Mouse (Mus musculus) embryonic fibroblast, embryonic 13.5 days (primary cell): Measurements from ENCODE around the gene Vmn1r204.
"Not testable (repeated sequence)": the region's sequence is repeated elsewhere in the genome, so short reads cannot be mapped to it uniquely, and the experiment has no call there.

Experiments
- CTCF ChIP-seq: IDR thresholded peaks from 2 replicates; pipeline ENCODE4 v1.5.1; 2011; ENCODE audit warnings: mild to moderate bottlenecking, control low read depth, low read length, moderate library complexity, borderline replicate concordance; ENCODE audit not compliant: insufficient read depth
- POLR2A ChIP-seq: IDR thresholded peaks from 2 replicates; pipeline ENCODE4 v1.6.1; 2011; ENCODE audit warnings: low read depth, mild to moderate bottlenecking, control low read depth, low read length, moderate library complexity

DNA sequence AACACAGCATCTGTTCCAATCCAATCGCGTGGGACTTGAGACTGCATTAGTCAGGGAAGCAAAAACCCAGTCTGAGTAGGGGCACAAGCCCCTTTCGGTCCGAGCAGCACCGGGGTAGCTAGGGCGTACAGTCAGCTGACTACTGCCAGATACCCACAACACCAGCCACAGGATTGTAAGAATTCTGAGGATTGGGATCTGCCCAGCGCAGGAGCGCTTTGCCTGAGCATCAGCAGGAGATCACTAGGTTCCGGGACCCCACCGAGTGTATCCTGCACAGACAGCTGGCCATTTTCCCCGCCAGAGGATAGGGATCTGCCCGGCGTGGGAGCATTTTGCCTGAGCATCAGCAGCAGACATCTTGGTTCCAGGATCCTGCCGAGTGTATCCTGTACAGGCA is 30.3 kb downstream of the Vmn1r204 start:
- not testable (repeated sequence) for TF ChIP-seq CTCF, POLR2A
